Mouse (Mus musculus) hindbrain, embryonic 11.5 days (tissue): Measurements from ENCODE around the gene Gm10322. TPM values are rescaled to one million over a fixed set of nuclear protein-coding genes. Genes with fewer than 3 reads are reported as not detected.

ENCODE experiments used
- ATAC-seq: fragments of 200-750 bp; cut with Nextera tagmentation; 2 replicates; pipeline ENCODE4 v1.8.0; 2017; ENCODE audit warnings: mild to moderate bottlenecking, moderate TSS enrichment, moderate library complexity; ENCODE audit not compliant: low FRiP score
- DNase-seq: peaks from one replicate; pipeline ENCODE4 v3.0.0-alpha.2; 2015; ENCODE audit warnings: low spot score
- H3K27ac ChIP-seq: fragments of 300-500 bp; sonication (generic); 2 replicates; pipeline ENCODE4 v1.5.1; 2014; ENCODE audit warnings: mild to moderate bottlenecking, low read depth, low read length
- H3K27me3 ChIP-seq: fragments of 300-500 bp; sonication (generic); 2 replicates; pipeline ENCODE4 v1.6.1; 2014; ENCODE audit warnings: mild to moderate bottlenecking, low read length, moderate library complexity, mixed read lengths; ENCODE audit not compliant: control insufficient read depth, insufficient read depth
- H3K36me3 ChIP-seq: fragments of 300-500 bp; sonication (generic); 2 replicates; pipeline ENCODE4 v1.6.1; 2014; ENCODE audit warnings: mild to moderate bottlenecking, low read length, moderate library complexity, mixed read lengths; ENCODE audit not compliant: control insufficient read depth, insufficient read depth
- H3K4me1 ChIP-seq: fragments of 300-500 bp; sonication (generic); replicated peaks from 2 replicates; pipeline ENCODE4 v1.6.1; 2014; ENCODE audit warnings: low read length, mixed read lengths; ENCODE audit not compliant: control insufficient read depth, insufficient read depth
- H3K4me2 ChIP-seq: fragments of 300-500 bp; sonication (generic); replicated peaks from 2 replicates; pipeline ENCODE4 v1.6.1; 2014; ENCODE audit warnings: mild to moderate bottlenecking, low read depth, low read length
- H3K4me3 ChIP-seq: fragments of 300-500 bp; sonication (generic); 2 replicates; pipeline ENCODE4 v1.5.1; 2014; ENCODE audit warnings: low read depth, low read length
- H3K9ac ChIP-seq: fragments of 300-500 bp; sonication (generic); 2 replicates; pipeline ENCODE4 v1.6.1; 2014; ENCODE audit warnings: low read depth, low read length
- H3K9me3 ChIP-seq: fragments of 300-500 bp; sonication (generic); 2 replicates; pipeline ENCODE4 v1.6.1; 2016; ENCODE audit warnings: low read length; ENCODE audit not compliant: control insufficient read depth
- WGBS: fragments of 180-500 bp; shearing (Covaris S2); extraction: QIAGEN DNeasy Blood & Tissue Kit; methylation state at CpG from one replicate; pipeline ENCODE4 v1.1.7; 2014; 5-methylcytosine and 5-hydroxymethylcytosine counted together
- polyA plus RNA-seq: library from polyadenylated mRNA; unstranded; fragments of >200 nt; fragmentation: Nextera tagmentation; extraction: Ambion mirVana; gene quantifications from 2 replicates; pipeline ENCODE4 v1.2.1, GENCODE M21; 2014

Gm10322 gene
- polyA plus RNA-seq, 1 experiment from 2014 or later = not detected

DNA sequence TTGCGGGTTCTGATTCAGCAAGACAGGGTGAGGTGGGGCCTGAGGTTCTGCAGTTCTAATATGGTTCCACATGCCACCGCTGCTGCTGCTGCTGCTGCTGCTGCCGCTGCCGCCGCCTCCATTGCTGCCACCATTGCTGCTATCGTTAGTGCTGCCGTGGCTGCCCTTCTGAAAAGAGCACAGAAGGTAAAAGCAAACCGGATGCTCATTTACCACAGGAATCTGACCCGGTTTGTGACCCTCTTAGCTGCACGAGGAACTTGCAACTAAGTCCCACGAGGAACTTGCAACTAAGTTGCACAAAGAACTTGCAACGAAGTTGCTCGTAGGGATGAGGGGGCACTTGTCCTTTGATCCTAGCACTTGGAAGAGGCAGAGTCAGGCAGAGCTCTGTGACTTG lies 40.9 kb downstream of the Gm10322 start:
- Histone ChIP-seq H3K36me3 (no peaks in the 10 kb centered on the region), H3K9ac (no peak overlapping the region), H3K4me2 (no peak overlapping the region), H3K4me1 (no peaks in the 10 kb centered on the region), H3K4me3 (no peak overlapping the region), H3K9me3 (no peaks in the 10 kb centered on the region), H3K27ac (no peak overlapping the region), H3K27me3 (no peaks in the 10 kb centered on the region)
- WGBS = 80% methylated on average over 13 of the region's 13 CpGs
- ATAC-seq (no peak), DNase-seq (no peak)

DNA sequence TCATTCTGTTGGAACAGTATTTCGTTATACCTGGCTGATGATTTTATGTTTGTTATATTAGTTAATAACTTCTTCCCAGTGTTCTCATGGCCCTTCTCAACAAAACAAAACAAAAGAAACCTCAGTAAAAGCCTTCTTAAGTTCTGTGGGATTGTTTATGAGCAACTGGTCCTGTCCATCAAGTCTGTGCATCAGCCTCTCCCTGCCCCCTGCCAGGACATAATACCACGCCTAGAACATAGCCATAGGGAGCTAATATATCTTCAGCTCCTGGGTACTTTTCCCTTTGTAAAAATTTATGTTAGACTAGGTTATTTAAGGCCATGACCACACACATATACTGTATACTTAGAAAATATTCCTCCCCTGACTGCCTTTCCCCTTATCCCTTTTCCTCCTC lies 48.9 kb downstream of the Gm10322 start:
- no peak for DNase-seq
- H3K27ac ChIP-seq = no peak overlapping the region
- no peaks in the 10 kb centered on the region for H3K27me3 ChIP-seq
- no peak overlapping the region for H3K9ac ChIP-seq
- no peaks in the 10 kb centered on the region for H3K36me3 ChIP-seq
- H3K4me2 ChIP-seq = no peak overlapping the region
- no peak for ATAC-seq
- 80% methylated on average over 2 of the region's 2 CpGs for WGBS
- H3K4me3 ChIP-seq = no peak overlapping the region
- H3K4me1 ChIP-seq = no peaks in the 10 kb centered on the region
- no peaks in the 10 kb centered on the region for H3K9me3 ChIP-seq

DNA sequence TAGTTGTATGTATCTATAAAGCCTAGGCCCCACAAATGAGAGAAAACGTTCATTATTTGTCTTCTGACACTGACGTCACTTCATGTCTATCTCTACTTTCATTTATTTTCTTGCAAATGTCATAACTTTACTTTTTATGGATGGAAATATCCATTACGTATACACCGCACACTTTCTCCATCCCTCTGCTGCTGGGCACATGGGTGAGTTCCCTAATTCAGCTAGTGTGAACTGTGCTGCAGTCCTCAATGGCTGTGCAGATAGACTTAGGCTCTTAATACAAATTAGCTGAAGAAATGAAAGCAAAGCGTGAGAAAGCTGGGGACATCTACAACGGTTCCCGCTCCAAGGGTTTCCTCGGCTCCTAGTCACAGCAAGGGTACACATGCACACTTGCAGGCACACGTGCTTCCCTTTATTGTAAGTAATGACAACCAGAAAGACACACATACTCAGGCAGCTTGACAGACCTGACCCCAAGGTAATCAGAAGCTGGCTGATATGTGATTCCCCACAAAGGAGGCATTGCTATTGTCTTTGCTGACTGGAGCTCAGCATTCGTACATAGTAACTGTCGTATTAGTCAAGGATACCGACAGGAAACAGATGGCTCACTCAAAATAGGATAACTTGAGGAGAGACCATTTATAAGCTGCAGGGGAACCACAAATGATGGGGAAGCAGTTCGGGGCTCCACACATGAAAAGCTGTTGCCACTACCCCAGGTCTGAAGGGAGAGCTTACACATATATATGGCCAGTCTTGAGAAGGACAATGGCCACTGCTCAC lies 49.8 kb downstream of the Gm10322 start:
- WGBS = 80% methylated on average over 13 of the region's 13 CpGs
- DNase-seq = no peak
- H3K9ac ChIP-seq = no peak overlapping the region
- no peak overlapping the region for H3K4me2 ChIP-seq
- H3K27ac ChIP-seq = no peak overlapping the region
- no peak for ATAC-seq
- H3K4me3 ChIP-seq = no peak overlapping the region
- no peaks in the 10 kb centered on the region for H3K27me3 ChIP-seq
- H3K36me3 ChIP-seq = no peaks in the 10 kb centered on the region
- H3K9me3 ChIP-seq = no peaks in the 10 kb centered on the region
- no peaks in the 10 kb centered on the region for H3K4me1 ChIP-seq

Other genes with a start within 250 kb of the Gm10322 start
- 3.9 and 4.6 TPM in 2 replicates for gene Gm10273, start 220.4 kb upstream of the Gm10322 start, polyA plus RNA-seq
- gene Pla2g12b, start 212.4 kb upstream of the Gm10322 start, polyA plus RNA-seq = 0.18 and 0.22 TPM in 2 replicates
- 0.28 and 0.95 TPM in 2 replicates for gene Oit3, start 174.3 kb upstream of the Gm10322 start, polyA plus RNA-seq
- gene Mcu, start 629 bp downstream of the Gm10322 start, polyA plus RNA-seq = 21.8 and 24.7 TPM in 2 replicates
- 60.4 and 69.0 TPM in 2 replicates for gene Micu1, start 86.4 kb downstream of the Gm10322 start, polyA plus RNA-seq